Mouse (Mus musculus) urinary bladder, postnatal 10 days (tissue): Measurements from ENCODE around the gene Abhd17a.

Experiments used
- DNase-seq: peaks from one replicate; pipeline ENCODE4 v3.0.0; 2022; ENCODE audit warnings: low spot score

Abhd17a gene

DNA sequence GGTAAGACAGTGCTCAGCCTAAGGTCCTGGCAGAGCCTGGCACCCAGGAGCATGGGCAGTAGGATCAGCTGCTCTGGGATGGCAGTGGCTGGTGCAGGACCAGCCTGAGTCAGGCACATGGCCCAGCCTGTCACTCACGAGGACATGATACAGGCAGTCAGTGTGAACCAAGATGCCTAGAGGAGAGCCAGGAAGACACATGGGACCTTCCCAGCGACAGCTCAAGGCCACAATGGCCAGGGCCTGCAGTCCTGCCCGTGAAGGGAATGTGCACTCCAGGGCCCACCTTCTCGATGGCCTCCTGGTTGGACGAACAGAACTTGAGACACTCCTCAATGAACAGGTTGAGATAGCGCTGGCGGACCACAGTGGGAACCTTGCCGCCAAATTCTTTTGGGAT is 44.6 kb downstream of the Abhd17a start:
- no peak for DNase-seq

DNA sequence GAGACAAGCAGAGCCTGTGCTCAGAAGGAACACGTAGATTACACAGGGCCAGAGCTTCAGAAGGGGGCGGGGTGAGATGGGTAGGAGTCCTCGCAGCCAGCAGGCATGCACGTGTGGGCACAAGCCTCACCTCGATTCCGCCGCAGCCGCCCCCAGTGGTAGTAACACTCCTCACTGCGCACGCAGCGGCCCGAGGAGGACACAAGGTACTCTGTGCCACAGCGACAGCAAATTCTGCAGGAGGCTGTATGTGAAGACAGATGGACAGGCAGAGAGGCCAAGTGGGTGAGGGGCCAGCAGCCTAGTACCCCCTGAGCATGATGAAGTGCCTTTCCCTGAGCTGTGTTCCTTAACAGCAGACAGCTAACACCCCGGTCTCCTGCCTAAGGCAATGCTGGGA is 46.3 kb downstream of the Abhd17a start:
- no peak for DNase-seq

DNA sequence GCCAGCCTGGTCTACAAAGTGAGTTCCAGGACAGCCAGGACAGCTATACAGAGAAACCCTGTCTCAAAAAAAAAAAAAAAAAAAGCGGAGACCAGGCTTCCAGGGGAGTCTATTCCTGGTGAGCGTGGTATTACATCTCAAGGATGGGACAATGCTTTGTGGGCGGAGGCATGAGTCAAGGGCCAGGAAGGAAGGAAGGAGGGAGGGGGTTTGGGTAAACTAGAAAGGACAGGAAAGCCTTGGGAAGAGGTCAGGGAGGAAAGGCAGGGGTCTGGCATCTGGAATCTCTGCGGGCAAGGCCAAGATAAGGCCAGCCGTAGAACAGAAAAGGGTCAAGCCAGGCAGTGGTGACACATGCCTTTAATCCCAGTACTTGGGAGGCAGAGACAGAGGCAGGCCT is 50.6 kb downstream of the Abhd17a start:
- DNase-seq: no peak

DNA sequence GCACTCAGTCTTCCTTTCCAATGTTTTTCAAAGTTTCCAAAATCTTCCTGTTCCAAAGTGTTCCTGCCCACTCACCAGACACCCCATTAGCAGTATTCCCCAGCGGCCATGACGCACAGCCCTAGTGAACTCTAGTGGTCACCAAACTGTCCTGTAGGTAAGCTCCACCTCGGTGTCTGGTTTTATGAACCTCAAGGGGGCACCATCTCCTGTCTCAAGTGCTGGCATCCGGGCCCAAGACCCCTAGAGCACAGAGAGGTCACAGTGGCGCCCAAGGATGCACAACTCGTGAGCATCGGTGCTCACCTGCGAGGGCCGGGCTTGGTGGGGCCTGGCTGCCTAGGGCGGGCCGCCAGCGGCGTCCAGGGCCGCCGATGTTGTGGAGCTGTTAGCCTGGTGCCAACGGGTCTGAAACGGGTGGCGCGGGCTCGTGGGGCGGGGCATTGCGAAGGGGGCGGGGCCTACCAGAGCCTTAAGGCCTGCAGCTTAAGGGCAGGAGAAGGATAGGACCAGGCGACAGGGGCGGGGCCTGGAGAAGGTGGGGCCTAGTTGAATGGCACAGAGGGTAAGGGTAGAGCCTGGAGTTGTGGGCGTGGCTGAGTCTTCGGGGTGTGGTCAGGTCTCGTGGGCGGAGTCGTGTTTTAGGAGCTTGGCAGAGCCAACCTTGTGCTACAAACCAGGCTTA is 51.3 kb downstream of the Abhd17a start, which contains the start of gene Atp8b3:
Atp8b3 (minus strand) TSS at position 415 of the 685 bp plus-strand sequence.
- DNase-seq: no peak

DNA sequence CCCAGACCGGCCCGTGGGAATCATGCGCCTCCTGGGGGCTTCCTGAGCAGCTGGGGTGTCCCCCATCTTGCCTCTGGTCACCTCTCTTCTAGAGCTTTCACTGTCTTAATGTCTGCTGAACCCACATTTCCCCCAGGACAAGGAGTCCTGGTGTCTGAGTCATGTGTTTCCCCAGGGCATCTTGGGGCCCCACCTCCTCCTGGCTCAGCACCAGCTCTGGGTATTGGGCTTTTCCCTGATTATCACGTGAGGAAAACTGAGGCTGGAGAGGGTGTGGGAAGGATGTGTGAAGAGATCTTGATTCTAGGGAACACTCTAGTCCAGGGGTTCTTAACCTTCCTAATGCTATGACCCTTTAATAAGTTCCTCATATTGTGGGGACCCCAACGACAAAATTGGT is 52.0 kb downstream of the Abhd17a start:
- no peak for DNase-seq

DNA sequence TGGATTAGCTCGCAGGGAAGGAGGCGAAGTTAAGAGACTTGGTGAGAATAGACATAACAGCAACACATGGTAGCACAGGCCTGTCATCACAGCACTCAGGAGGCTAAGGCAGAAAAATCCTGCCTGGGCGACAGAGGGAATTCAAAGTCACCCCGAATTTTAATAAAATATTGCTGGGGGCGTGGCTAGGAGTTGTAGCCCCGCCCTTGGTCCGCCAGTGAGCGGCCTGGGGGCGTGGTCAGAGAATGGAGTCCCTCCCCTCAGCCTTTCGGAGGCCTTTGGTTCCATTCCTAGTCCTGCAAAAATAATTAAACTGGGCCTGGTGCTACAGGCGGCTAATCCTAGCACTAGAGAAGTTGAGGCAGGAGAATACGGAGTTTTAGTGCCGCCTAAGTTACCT is 54.4 kb downstream of the Abhd17a start:
- no peak for DNase-seq

DNA sequence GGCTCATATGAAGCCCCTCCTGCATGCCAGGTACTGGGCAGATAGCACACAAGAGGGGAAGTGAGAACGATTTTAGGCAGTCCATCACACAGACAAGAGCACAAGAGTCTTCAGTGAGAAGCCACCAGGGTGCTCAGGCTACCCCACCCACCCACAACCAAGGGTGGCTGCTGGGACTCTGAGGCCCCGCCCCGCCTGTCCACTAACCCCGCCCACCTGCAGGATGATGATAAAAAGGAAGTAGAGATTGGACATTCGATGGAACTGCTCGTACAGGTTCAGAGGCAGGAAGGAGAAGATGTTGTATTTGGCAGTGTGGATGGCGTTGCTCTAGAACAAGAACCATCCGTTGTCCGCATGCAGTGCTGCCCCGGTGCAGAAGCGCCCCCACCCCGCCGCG is 55.1 kb downstream of the Abhd17a start:
- DNase-seq: no peak

DNA sequence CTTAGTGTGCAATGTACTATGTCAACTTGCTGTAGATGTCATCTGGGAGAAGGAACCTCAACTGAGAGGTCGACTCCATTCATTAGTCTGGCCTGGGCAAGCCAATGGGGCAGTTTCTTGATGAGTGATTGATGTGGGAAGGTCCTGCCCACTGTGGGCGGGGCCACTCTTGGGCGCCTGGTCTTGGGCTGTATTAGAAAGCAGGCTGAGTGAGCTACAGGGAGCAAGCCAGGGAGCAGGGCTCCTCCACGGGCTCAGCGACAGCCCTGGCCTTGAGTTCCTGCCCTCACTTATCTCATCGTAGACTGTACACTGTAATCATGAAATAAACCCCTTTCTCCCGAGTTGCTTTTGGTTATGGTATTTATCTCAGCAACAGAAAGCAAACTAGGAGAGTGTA is 56.4 kb downstream of the Abhd17a start:
- DNase-seq: no peak
